Mouse (Mus musculus): ENCODE results near the gene Sgpp1.

- TF ChIP-seq MAFK (IDR thresholded peaks at IDR 0.05; ENCODE audit: insufficient read depth, low read depth, low read length) (no peak), CHD2 (IDR thresholded peaks at IDR 0.05; ENCODE audit: low read depth, low read length) (no peak), HCFC1 (IDR thresholded peaks at IDR 0.05; ENCODE audit: borderline replicate concordance, insufficient read depth, low read length) (no peak)
These were observed 4.9 kb upstream of the Sgpp1 start for GRCm38 (mm10) chr12:75740451-75740850.

Data from ES-E14 (cell line).